Mouse (Mus musculus) hindbrain, postnatal 0 days (tissue): Measurements from ENCODE around the gene Nudcd3. TPM values are rescaled to one million over a fixed set of nuclear protein-coding genes. Genes with fewer than 3 reads are reported as not detected.

Experiments
- ATAC-seq: fragments of 200-750 bp; cut with Nextera tagmentation; 2 replicates; pipeline ENCODE4 v1.8.0; 2017; ENCODE audit warnings: mild to moderate bottlenecking, moderate TSS enrichment, moderate library complexity
- DNase-seq: peaks from one replicate; pipeline ENCODE4 v3.0.0-alpha.2; 2015; ENCODE audit warnings: low spot score
- H3K27ac ChIP-seq: fragments of 300-500 bp; sonication (generic); 2 replicates; pipeline ENCODE4 v1.5.1; 2014; ENCODE audit warnings: mild to moderate bottlenecking
- H3K27me3 ChIP-seq: fragments of 300-500 bp; sonication (generic); 2 replicates; pipeline ENCODE4 v1.6.1; 2014; ENCODE audit warnings: low read length, mixed read lengths; ENCODE audit not compliant: insufficient read depth
- H3K36me3 ChIP-seq: fragments of 300-500 bp; sonication (generic); 2 replicates; pipeline ENCODE4 v1.6.1; 2014; ENCODE audit warnings: low read length, mixed read lengths; ENCODE audit not compliant: insufficient read depth
- H3K4me1 ChIP-seq: fragments of 300-500 bp; sonication (generic); 2 replicates; pipeline ENCODE4 v1.6.1; 2014; ENCODE audit warnings: antibody characterized with exemption, low read length, mixed read lengths; ENCODE audit not compliant: insufficient read depth
- H3K4me2 ChIP-seq: fragments of 300-500 bp; sonication (generic); 2 replicates; pipeline ENCODE4 v1.6.1; 2014; ENCODE audit warnings: low read depth, mild to moderate bottlenecking, low read length, moderate library complexity, mixed read lengths
- H3K4me3 ChIP-seq: fragments of 300-500 bp; sonication (generic); 2 replicates; pipeline ENCODE4 v1.5.1; 2014; ENCODE audit warnings: low read length
- H3K9ac ChIP-seq: fragments of 300-500 bp; sonication (generic); replicated peaks from 2 replicates; pipeline ENCODE4 v1.6.1; 2014; ENCODE audit warnings: mild to moderate bottlenecking, low read length, moderate library complexity, mixed read lengths
- H3K9me3 ChIP-seq: fragments of 300-500 bp; sonication (generic); 2 replicates; pipeline ENCODE4 v1.6.1; 2016; ENCODE audit warnings: low read length, mixed read lengths
- CTCF ChIP-seq: IDR thresholded peaks from 2 replicates; pipeline ENCODE4 v1.5.1; 2016; ENCODE audit warnings: antibody characterized with exemption, control low read depth, low read depth
- WGBS: fragments of 180-500 bp; shearing (Covaris S2); extraction: QIAGEN DNeasy Blood & Tissue Kit; methylation state at CpG from one replicate; pipeline ENCODE4 v1.1.7; 2014; 5-methylcytosine and 5-hydroxymethylcytosine counted together
- polyA plus RNA-seq: library from polyadenylated mRNA; unstranded; fragments of >200 nt; fragmentation: Nextera tagmentation; extraction: Ambion mirVana; gene quantifications from 2 replicates; pipeline ENCODE4 v1.2.1, GENCODE M21; 2015
- total RNA-seq: library from RNA; depleted of rRNA; stranded (reverse); fragments of >200 nt; gene quantifications from 2 replicates; pipeline ENCODE4 v1.2.3, GENCODE M21; 2014

The Nudcd3 gene
- total and polyA plus RNA-seq, 2 experiments from 2014 or later, result 63.6 to 66.7 TPM

DNA sequence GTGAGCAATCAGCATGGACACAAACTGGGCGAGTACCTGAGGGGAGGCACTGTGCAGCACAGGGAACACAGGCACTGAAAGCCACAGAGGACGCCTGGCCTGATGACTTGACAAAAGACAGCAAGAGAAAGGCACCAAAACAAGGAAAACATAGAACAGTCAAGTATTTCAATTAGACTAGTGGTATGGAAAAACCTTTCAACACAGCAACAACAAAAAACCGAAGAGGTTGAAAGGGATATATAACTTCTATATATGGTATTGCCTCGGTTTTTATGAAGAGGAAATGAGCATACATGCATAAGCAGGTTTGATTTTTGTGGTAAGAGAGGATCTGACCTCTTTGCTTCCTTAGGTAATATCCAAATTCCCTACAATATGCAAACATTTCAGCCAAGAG is 47.4 kb downstream of the Nudcd3 start:
- DNase-seq, result no peak
- ATAC-seq, result no peak
- Histone ChIP-seq H3K9ac (no peak overlapping the region), H3K4me3 (no peak overlapping the region), H3K36me3 (peaks cover 8% of the 10 kb centered on the region; the same call in 1 of the 2 replicates), H3K4me2 (no peak overlapping the region), H3K4me1 (0 out of 2 replicates have a peak, but pooled peaks cover 7% of the 10 kb centered on the region), H3K27ac (no peak overlapping the region), H3K9me3 (no peaks in the 10 kb centered on the region), H3K27me3 (no peaks in the 10 kb centered on the region)
- no peak for TF ChIP-seq CTCF
- WGBS, result 89% methylated on average over 4 of the region's 4 CpGs

DNA sequence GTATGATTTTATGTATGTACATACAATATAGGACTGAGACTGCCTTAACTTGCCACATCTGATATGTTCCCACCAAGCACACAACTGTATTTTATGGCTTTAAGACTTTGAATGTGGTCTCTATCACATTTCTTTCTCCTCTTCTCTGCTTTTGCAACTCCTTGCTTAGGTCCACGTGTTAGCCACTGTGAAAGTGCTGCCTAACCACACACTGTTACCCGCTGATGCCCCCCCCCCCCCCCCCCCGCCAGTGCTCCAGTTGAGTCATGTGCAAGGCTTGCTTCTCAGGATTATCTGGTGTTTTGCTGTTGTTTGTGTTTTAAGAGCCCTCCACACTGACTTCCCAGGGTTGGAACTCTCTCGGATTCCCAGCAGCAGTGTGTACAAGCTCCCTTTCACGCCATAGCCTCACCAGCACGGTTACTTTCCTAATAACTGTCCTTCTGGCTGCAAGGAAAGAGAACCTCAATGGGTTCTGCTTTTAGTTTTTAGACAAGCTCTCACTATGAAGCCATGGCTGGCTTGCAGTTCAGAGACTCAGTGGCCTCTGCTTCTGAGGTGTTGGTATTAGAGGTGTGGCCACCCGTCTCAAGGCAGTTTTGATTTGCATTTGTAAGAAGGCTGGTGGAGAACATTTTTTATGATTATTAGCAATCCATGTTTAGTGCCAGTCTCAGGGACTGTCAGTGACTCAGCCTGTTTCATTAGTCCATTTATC is 61.8 kb downstream of the Nudcd3 start:
- no peak overlapping the region for H3K27ac ChIP-seq
- H3K9me3 ChIP-seq, result no peaks in the 10 kb centered on the region
- H3K36me3 ChIP-seq, result no peaks in the 10 kb centered on the region
- no peak overlapping the region for H3K4me3 ChIP-seq
- ATAC-seq (no peak), DNase-seq (no peak)
- H3K4me1 ChIP-seq, result no peaks in the 10 kb centered on the region
- 90% methylated on average over 6 of the region's 7 CpGs for WGBS
- no peak for TF ChIP-seq CTCF
- H3K4me2 ChIP-seq, result no peak overlapping the region
- H3K9ac ChIP-seq, result no peak overlapping the region
- no peaks in the 10 kb centered on the region for H3K27me3 ChIP-seq

DNA sequence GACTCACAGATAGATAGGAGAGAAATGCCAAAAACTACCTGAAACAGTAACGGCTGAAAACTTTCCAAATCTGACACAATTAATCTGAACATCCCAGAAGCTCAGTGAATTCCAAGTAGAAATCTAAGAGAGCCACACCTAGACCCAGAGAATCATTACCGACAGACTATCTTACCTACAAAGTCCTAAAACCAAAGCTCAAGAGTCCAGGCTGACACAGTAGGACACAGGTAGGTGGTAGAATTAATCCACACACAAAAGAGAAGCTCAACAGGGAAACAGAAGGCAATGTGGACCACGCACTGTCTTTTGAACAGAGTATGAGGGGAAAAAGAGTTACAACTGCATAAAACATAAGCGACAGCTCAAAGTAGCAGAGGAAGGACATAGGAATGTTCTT is 67.3 kb downstream of the Nudcd3 start:
- Histone ChIP-seq H3K4me3 (no peak overlapping the region), H3K4me2 (no peak overlapping the region), H3K9ac (no peak overlapping the region), H3K9me3 (no peaks in the 10 kb centered on the region), H3K36me3 (no peaks in the 10 kb centered on the region), H3K4me1 (no peaks in the 10 kb centered on the region), H3K27me3 (no peaks in the 10 kb centered on the region), H3K27ac (no peak overlapping the region)
- no peak for TF ChIP-seq CTCF
- ATAC-seq, result no peak
- no peak for DNase-seq
- WGBS, result 95% methylated on average over 4 of the region's 4 CpGs

DNA sequence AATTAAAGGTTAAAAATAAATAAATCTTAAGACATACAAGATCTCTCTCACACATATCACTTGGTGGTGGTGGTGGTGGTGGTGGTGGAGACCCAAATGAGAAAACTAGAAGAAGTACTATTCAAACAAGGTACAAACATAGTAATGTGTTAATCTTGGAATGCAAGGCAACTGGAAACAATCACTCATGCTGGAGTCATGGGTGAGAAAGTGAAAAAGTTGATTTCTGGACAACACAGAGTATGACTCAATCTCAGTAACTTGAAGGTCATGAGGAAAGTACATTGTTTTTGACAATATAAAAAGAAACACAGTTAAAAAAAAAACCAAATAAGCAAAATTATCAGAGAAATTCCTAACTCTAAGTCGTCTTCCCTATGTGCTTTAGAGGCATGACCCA is 69.6 kb downstream of the Nudcd3 start:
- Histone ChIP-seq H3K9ac (no peak overlapping the region), H3K27me3 (no peaks in the 10 kb centered on the region), H3K9me3 (no peaks in the 10 kb centered on the region), H3K4me1 (no peaks in the 10 kb centered on the region), H3K36me3 (no peaks in the 10 kb centered on the region), H3K4me2 (no peak overlapping the region), H3K4me3 (no peak overlapping the region), H3K27ac (no peak overlapping the region)
- DNase-seq (no peak), ATAC-seq (no peak)
- no peak for TF ChIP-seq CTCF
- 79% methylated on average over 1 of the region's 1 CpGs for WGBS

DNA sequence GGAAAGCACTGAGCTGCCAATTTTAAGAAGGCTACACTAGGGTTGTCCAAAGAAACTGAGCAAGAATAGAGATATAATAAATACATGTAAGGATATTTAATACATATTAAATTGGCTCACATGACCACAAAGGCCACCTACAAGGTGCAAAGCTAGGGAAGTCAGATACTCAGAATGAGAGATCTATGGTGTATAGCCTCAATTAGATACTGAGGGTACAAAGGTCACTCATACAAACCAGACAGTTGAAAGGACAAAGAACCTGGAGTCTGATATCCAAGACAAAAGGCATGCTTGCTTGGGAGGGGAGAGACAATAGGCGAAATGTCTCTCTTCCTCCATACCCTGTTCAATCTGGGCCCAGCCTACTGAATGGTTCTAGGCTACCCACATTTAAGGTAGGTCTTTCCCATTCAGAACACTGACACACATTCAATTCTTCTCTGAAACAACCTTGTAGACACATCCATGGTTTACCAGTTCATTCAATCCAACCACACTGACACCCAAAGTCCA is 76.6 kb downstream of the Nudcd3 start:
- 100% methylated on average over 1 of the region's 1 CpGs for WGBS
- H3K4me3 ChIP-seq, result no peak overlapping the region
- H3K27ac ChIP-seq, result no peak overlapping the region
- TF ChIP-seq CTCF, result no peak
- H3K9ac ChIP-seq, result no peak overlapping the region
- H3K4me1 ChIP-seq, result 0 out of 2 replicates have a peak, but pooled peaks cover 7% of the 10 kb centered on the region
- H3K9me3 ChIP-seq, result no peaks in the 10 kb centered on the region
- H3K36me3 ChIP-seq, result no peaks in the 10 kb centered on the region; the same call in 1 of the 2 replicates
- H3K27me3 ChIP-seq, result no peaks in the 10 kb centered on the region
- H3K4me2 ChIP-seq, result no peak overlapping the region
- ATAC-seq (no peak), DNase-seq (no peak)

DNA sequence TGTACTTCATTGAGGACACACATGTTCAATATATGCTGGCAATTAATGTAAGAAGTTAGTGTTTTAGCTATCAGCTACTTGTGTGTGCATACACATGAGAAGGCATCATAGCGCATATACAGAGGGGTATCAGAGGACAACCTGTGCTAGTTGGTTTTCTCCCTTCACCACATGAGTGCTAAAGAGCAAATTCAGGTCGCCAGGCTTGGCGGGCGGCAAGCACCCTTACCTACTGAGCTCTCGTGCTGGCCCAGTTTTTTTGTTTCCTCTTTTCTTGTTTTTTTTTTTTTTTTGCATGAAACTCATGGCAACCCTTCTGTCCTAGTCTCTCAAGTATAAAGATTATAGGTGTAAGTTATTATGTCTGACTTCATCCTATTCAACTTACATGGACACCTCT is 77.6 kb downstream of the Nudcd3 start:
- Histone ChIP-seq H3K4me1 (0 out of 2 replicates have a peak, but pooled peaks cover 7% of the 10 kb centered on the region), H3K4me3 (no peak overlapping the region), H3K27me3 (no peaks in the 10 kb centered on the region), H3K4me2 (no peak overlapping the region), H3K36me3 (no peaks in the 10 kb centered on the region; the same call in 1 of the 2 replicates), H3K9me3 (no peaks in the 10 kb centered on the region), H3K9ac (no peak overlapping the region), H3K27ac (no peak overlapping the region)
- no peak for TF ChIP-seq CTCF
- 90% methylated on average over 5 of the region's 5 CpGs for WGBS
- DNase-seq (no peak), ATAC-seq (no peak)

DNA sequence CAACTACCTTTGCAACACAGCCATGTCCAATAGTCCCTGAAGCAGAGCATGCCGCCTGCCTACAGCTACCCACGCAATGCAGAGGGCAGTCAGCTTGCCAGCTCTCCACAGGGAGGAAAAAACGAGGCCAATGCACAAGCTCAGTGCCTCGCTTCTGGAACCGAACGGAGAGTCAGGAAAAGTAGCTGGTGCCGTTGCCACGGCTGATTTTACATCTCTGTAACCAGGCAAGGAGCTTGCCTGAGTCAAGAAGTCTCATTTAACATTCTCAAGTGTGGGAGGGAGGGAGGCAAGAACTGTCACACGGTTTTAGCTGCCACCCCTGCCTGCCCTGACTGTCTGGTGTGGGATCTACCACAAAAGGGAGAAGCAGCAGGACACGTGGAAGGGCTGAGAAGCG is 79.6 kb downstream of the Nudcd3 start:
- H3K27ac ChIP-seq, result peak overlapping the region; percentile 17; the same call in 1 of the 2 replicates
- no peaks in the 10 kb centered on the region; the same call in 1 of the 2 replicates for H3K36me3 ChIP-seq
- no peak overlapping the region for H3K4me2 ChIP-seq
- ATAC-seq, result peak; percentile 73
- H3K9ac ChIP-seq, result no peak overlapping the region
- 0 out of 2 replicates have a peak, but pooled peaks cover 7% of the 10 kb centered on the region for H3K4me1 ChIP-seq
- no peak for TF ChIP-seq CTCF
- WGBS, result 39% methylated on average over 11 of the region's 11 CpGs
- peak; percentile 77 for DNase-seq
- no peak overlapping the region for H3K4me3 ChIP-seq
- no peaks in the 10 kb centered on the region for H3K9me3 ChIP-seq
- no peaks in the 10 kb centered on the region for H3K27me3 ChIP-seq
